Mouse (Mus musculus): Measurements from ENCODE around the gene Cntnap2.
"Not testable (repeated sequence)": the region's sequence is repeated elsewhere in the genome, so short reads cannot be mapped to it uniquely, and the experiment has no call there.

- TF ChIP-seq GATA1 (IDR thresholded peaks at IDR 0.05; ENCODE audit: low read length): not testable (repeated sequence)
- peak; percentile 29; the same call in 1 of the 3 replicates for TF ChIP-seq TAL1 (IDR thresholded peaks at IDR 0.05; ENCODE audit: low read length)
These were observed 2115.6 kb downstream of the Cntnap2 start for GRCm38 (mm10) chr6:47174580-47175294.

All from erythroblast, embryonic 14.5 days (primary cell).